Mouse (Mus musculus) forebrain, embryonic 11.5 days (tissue): Measurements from ENCODE around the gene Sbno2. TPM values are rescaled to one million over a fixed set of nuclear protein-coding genes. Genes with fewer than 3 reads are reported as not detected.

Source experiments
- ATAC-seq: fragments of 200-750 bp; cut with Nextera tagmentation; replicated peaks from 2 replicates; pipeline ENCODE4 v1.8.0; 2017; ENCODE audit warnings: moderate TSS enrichment; ENCODE audit not compliant: low FRiP score
- DNase-seq: peaks from one replicate; pipeline ENCODE4 v3.0.0-alpha.2; 2017; ENCODE audit warnings: low spot score
- H3K27ac ChIP-seq: fragments of 300-500 bp; sonication (generic); 2 replicates; pipeline ENCODE4 v1.5.1; 2014; ENCODE audit warnings: low read depth, low read length
- H3K27me3 ChIP-seq: fragments of 300-500 bp; sonication (generic); 2 replicates; pipeline ENCODE4 v1.6.1; 2014; ENCODE audit warnings: mild to moderate bottlenecking, low read length, mixed read lengths; ENCODE audit not compliant: control insufficient read depth, insufficient read depth
- H3K36me3 ChIP-seq: fragments of 300-500 bp; sonication (generic); 2 replicates; pipeline ENCODE4 v1.6.1; 2014; ENCODE audit warnings: mild to moderate bottlenecking, low read length, moderate library complexity, mixed read lengths; ENCODE audit not compliant: control insufficient read depth, insufficient read depth
- H3K4me1 ChIP-seq: fragments of 300-500 bp; sonication (generic); replicated peaks from 2 replicates; pipeline ENCODE4 v1.6.1; 2014; ENCODE audit warnings: low read length, mixed read lengths; ENCODE audit not compliant: control insufficient read depth, insufficient read depth
- H3K4me2 ChIP-seq: fragments of 300-500 bp; sonication (generic); 2 replicates; pipeline ENCODE4 v1.6.1; 2014; ENCODE audit warnings: low read depth, mild to moderate bottlenecking, low read length, moderate library complexity, mixed read lengths; ENCODE audit not compliant: severe bottlenecking
- H3K4me3 ChIP-seq: fragments of 300-500 bp; sonication (generic); 2 replicates; pipeline ENCODE4 v1.5.1; 2014; ENCODE audit warnings: low read depth, low read length
- H3K9ac ChIP-seq: fragments of 300-500 bp; sonication (generic); 2 replicates; pipeline ENCODE4 v1.6.1; 2014; ENCODE audit warnings: low read length
- H3K9me3 ChIP-seq: fragments of 300-500 bp; sonication (generic); 2 replicates; pipeline ENCODE4 v1.6.1; 2016; ENCODE audit warnings: low read length, mixed read lengths; ENCODE audit not compliant: control insufficient read depth
- WGBS: fragments of 180-500 bp; shearing (Covaris S2); extraction: QIAGEN DNeasy Blood & Tissue Kit; methylation state at CpG from one replicate; pipeline ENCODE4 v1.1.7; 2014; 5-methylcytosine and 5-hydroxymethylcytosine counted together
- polyA plus RNA-seq: library from polyadenylated mRNA; unstranded; fragments of >200 nt; fragmentation: Nextera tagmentation; extraction: Ambion mirVana; gene quantifications from 2 replicates; pipeline ENCODE4 v1.2.1, GENCODE M21; 2014

Sbno2 gene
- polyA plus RNA-seq, 1 experiment from 2014 or later: 13.6 TPM

- Histone ChIP-seq H3K27ac (peak overlapping the region; percentile 100), H3K4me1 (peaks cover 33% of the 10 kb centered on the region), H3K36me3 (peaks cover 23% of the 10 kb centered on the region), H3K4me3 (peak overlapping the region; percentile 99), H3K27me3 (no peaks in the 10 kb centered on the region), H3K9ac (peak overlapping the region; percentile 100), H3K4me2 (peak overlapping the region; percentile 73), H3K9me3 (no peaks in the 10 kb centered on the region)
- under 1% methylated on average over 88 of the region's 88 CpGs for WGBS
- peak; percentile 80 for ATAC-seq
- peak; percentile 99 for DNase-seq
These were observed 44.2 kb upstream of the Sbno2 start for GRCm38 (mm10) chr10:80149291-80150225.

GRCm38 (mm10) chr10:80148610-80149290 is 43.4 kb upstream of the Sbno2 start:
- H3K4me2 ChIP-seq: peak overlapping the region; percentile 65
- ATAC-seq: peak; percentile 45
- H3K27me3 ChIP-seq: no peaks in the 10 kb centered on the region
- peak overlapping the region; percentile 95 for H3K9ac ChIP-seq
- peak overlapping the region; percentile 100 for H3K27ac ChIP-seq
- H3K4me1 ChIP-seq: peaks cover 26% of the 10 kb centered on the region
- peaks cover 18% of the 10 kb centered on the region for H3K36me3 ChIP-seq
- under 1% methylated on average over 56 of the region's 57 CpGs for WGBS
- peak overlapping the region; percentile 99 for H3K4me3 ChIP-seq
- no peaks in the 10 kb centered on the region for H3K9me3 ChIP-seq
- peak; percentile 97 for DNase-seq

GRCm38 (mm10) chr10:80147719-80148601 is 42.6 kb upstream of the Sbno2 start, which contains the start of gene Midn:
TSS of gene Midn (plus strand) at chr10:80148272.
- WGBS: under 1% methylated on average over 37 of the region's 42 CpGs
- Histone ChIP-seq H3K4me1 (peaks cover 19% of the 10 kb centered on the region), H3K27me3 (no peaks in the 10 kb centered on the region), H3K4me3 (peak within 1 kb of the TSS; percentile 99), H3K4me2 (peak within 1 kb of the TSS; percentile 65), H3K9me3 (no peaks in the 10 kb centered on the region), H3K36me3 (peaks cover 10% of the 10 kb centered on the region), H3K9ac (peak within 1 kb of the TSS; percentile 95), H3K27ac (peak within 1 kb of the TSS; percentile 100)
- ATAC-seq (peak; percentile 28), DNase-seq (peak; percentile 88)

GRCm38 (mm10) chr10:80147146-80147718 is 41.9 kb upstream of the Sbno2 start:
- peak; percentile 61 for DNase-seq

GRCm38 (mm10) chr10:80146568-80147011 is 41.2 kb upstream of the Sbno2 start:
- Histone ChIP-seq H3K4me2 (no peak overlapping the region), H3K27me3 (no peaks in the 10 kb centered on the region), H3K27ac (0 out of 2 replicates have a peak overlapping the region, but pooled peaks have one; percentile 5), H3K4me1 (peaks cover 16% of the 10 kb centered on the region), H3K9me3 (no peaks in the 10 kb centered on the region), H3K36me3 (peaks cover 4% of the 10 kb centered on the region; the same call in 1 of the 2 replicates), H3K4me3 (no peak overlapping the region), H3K9ac (no peak overlapping the region)
- DNase-seq (no peak), ATAC-seq (no peak)
- 82% methylated on average over 4 of the region's 4 CpGs for WGBS

More at GRCm38 (mm10) chr10:80147146-80147718, 41.9 kb upstream of the Sbno2 start:
- Histone ChIP-seq H3K9ac (peak overlapping the region; percentile 95; the same call in 1 of the 2 replicates), H3K4me1 (peaks cover 16% of the 10 kb centered on the region), H3K4me3 (peak overlapping the region; percentile 99), H3K27ac (peak overlapping the region; percentile 100), H3K36me3 (peaks cover 7% of the 10 kb centered on the region), H3K4me2 (peak overlapping the region; percentile 65), H3K27me3 (no peaks in the 10 kb centered on the region), H3K9me3 (no peaks in the 10 kb centered on the region)
- no peak for ATAC-seq
- WGBS: 75% methylated on average over 5 of the region's 5 CpGs

GRCm38 (mm10) chr10:80145896-80146295 is 40.5 kb upstream of the Sbno2 start:
- no peak overlapping the region for H3K4me3 ChIP-seq
- peak; percentile 63 for DNase-seq
- peaks cover 3% of the 10 kb centered on the region; the same call in 1 of the 2 replicates for H3K36me3 ChIP-seq
- H3K4me1 ChIP-seq: peaks cover 16% of the 10 kb centered on the region
- H3K27me3 ChIP-seq: no peaks in the 10 kb centered on the region
- no peak overlapping the region for H3K4me2 ChIP-seq
- H3K27ac ChIP-seq: no peak overlapping the region
- no peaks in the 10 kb centered on the region for H3K9me3 ChIP-seq
- WGBS: 87% methylated on average over 6 of the region's 6 CpGs
- H3K9ac ChIP-seq: no peak overlapping the region
- no peak for ATAC-seq

- H3K36me3 ChIP-seq: peaks cover 3% of the 10 kb centered on the region; the same call in 1 of the 2 replicates
- no peaks in the 10 kb centered on the region for H3K27me3 ChIP-seq
- H3K9me3 ChIP-seq: no peaks in the 10 kb centered on the region
- ATAC-seq: no peak
- H3K9ac ChIP-seq: no peak overlapping the region
- DNase-seq: peak; percentile 91
- no peak overlapping the region for H3K4me2 ChIP-seq
- no peak overlapping the region for H3K27ac ChIP-seq
- H3K4me3 ChIP-seq: no peak overlapping the region
- H3K4me1 ChIP-seq: peaks cover 16% of the 10 kb centered on the region
- WGBS: 76% methylated on average over 20 of the region's 20 CpGs
These were observed 39.8 kb upstream of the Sbno2 start for GRCm38 (mm10) chr10:80144864-80145838.
